Mouse (Mus musculus): ENCODE results near the gene Gbp7. TPM values are rescaled to one million over a fixed set of nuclear protein-coding genes. Genes with fewer than 3 reads are reported as not detected.
A peak's percentile ranks its signal among the peaks of the same experiment; 100 is the strongest.
"Not testable (repeated sequence)": the region's sequence is repeated elsewhere in the genome, so short reads cannot be mapped to it uniquely, and the experiment has no call there.

Gbp7 gene
- polyA plus RNA-seq, 1 experiment from 2014 or later = 2.1 TPM

GRCm38 (mm10) chr3:142535667-142536066 is 5.5 kb downstream of the Gbp7 start:
- Histone ChIP-seq H3K9me3 (no peaks in the 10 kb centered on the region), H3K27me3 (replicated peaks) (no peaks in the 10 kb centered on the region), H3K4me2 (no peak overlapping the region), H3K36me3 (replicated peaks) (no peaks in the 10 kb centered on the region), H3K4me1 (peaks cover 3% of the 10 kb centered on the region; the same call in 1 of the 2 replicates), H3K9ac (no peak overlapping the region), H3K4me3 (no peak overlapping the region), H3K27ac (no peak overlapping the region)
- WGBS = 74% methylated on average over 1 of the region's 1 CpGs
- ATAC-seq (replicated peaks) = no peak

- Histone ChIP-seq H3K36me3 (replicated peaks) (no peaks in the 10 kb centered on the region), H3K27ac (no peak overlapping the region), H3K4me2 (no peak overlapping the region), H3K9me3 (no peaks in the 10 kb centered on the region), H3K4me1 (no peaks in the 10 kb centered on the region), H3K4me3 (no peak overlapping the region), H3K9ac (no peak overlapping the region), H3K27me3 (replicated peaks) (no peaks in the 10 kb centered on the region)
- WGBS = 85% methylated on average over 6 of the region's 6 CpGs
- no peak for ATAC-seq (replicated peaks)
These were observed 11.2 kb downstream of the Gbp7 start for GRCm38 (mm10) chr3:142541391-142541790.

- WGBS = 79% methylated on average over 12 of the region's 12 CpGs
- H3K9ac ChIP-seq; H3K27me3 ChIP-seq (replicated peaks); H3K4me2 ChIP-seq; H3K27ac ChIP-seq; H3K4me1 ChIP-seq; H3K4me3 ChIP-seq; ATAC-seq (replicated peaks); H3K36me3 ChIP-seq (replicated peaks); H3K9me3 ChIP-seq: not testable (repeated sequence)
These were observed 12.6 kb downstream of the Gbp7 start for GRCm38 (mm10) chr3:142542776-142543175.

- no peak overlapping the region for H3K4me3 ChIP-seq
- no peak overlapping the region for H3K4me2 ChIP-seq
- H3K27ac ChIP-seq = no peak overlapping the region
- no peak overlapping the region for H3K9ac ChIP-seq
- H3K4me1 ChIP-seq = no peaks in the 10 kb centered on the region
- H3K36me3 ChIP-seq (replicated peaks) = no peaks in the 10 kb centered on the region
- no peaks in the 10 kb centered on the region for H3K27me3 ChIP-seq (replicated peaks)
- no peaks in the 10 kb centered on the region for H3K9me3 ChIP-seq
- WGBS = 83% methylated on average over 3 of the region's 3 CpGs
- ATAC-seq (replicated peaks) = no peak
These were observed 16.5 kb downstream of the Gbp7 start for GRCm38 (mm10) chr3:142546690-142547089.

GRCm38 (mm10) chr3:142550052-142550676 is 20.0 kb downstream of the Gbp7 start:
- H3K27me3 ChIP-seq (replicated peaks) = no peaks in the 10 kb centered on the region
- no peaks in the 10 kb centered on the region for H3K9me3 ChIP-seq
- no peak overlapping the region for H3K4me2 ChIP-seq
- ATAC-seq (replicated peaks) = no peak
- WGBS = 93% methylated on average over 3 of the region's 3 CpGs
- no peak overlapping the region for H3K4me3 ChIP-seq
- H3K27ac ChIP-seq = no peak overlapping the region
- H3K36me3 ChIP-seq (replicated peaks) = no peaks in the 10 kb centered on the region
- H3K9ac ChIP-seq = no peak overlapping the region
- no peaks in the 10 kb centered on the region for H3K4me1 ChIP-seq

GRCm38 (mm10) chr3:142554601-142555000 is 24.5 kb downstream of the Gbp7 start:
- Histone ChIP-seq H3K36me3 (replicated peaks) (no peaks in the 10 kb centered on the region), H3K27ac (no peak overlapping the region), H3K9ac (no peak overlapping the region), H3K27me3 (replicated peaks) (no peaks in the 10 kb centered on the region), H3K4me1 (no peaks in the 10 kb centered on the region), H3K4me2 (no peak overlapping the region), H3K4me3 (no peak overlapping the region), H3K9me3 (no peaks in the 10 kb centered on the region)
- WGBS = 82% methylated on average over 1 of the region's 1 CpGs
- no peak for ATAC-seq (replicated peaks)

GRCm38 (mm10) chr3:142555623-142556022 is 25.5 kb downstream of the Gbp7 start:
- no peaks in the 10 kb centered on the region for H3K27me3 ChIP-seq (replicated peaks)
- H3K4me2 ChIP-seq = no peak overlapping the region
- no peaks in the 10 kb centered on the region for H3K4me1 ChIP-seq
- H3K36me3 ChIP-seq (replicated peaks) = no peaks in the 10 kb centered on the region
- H3K4me3 ChIP-seq = no peak overlapping the region
- no peak overlapping the region for H3K9ac ChIP-seq
- H3K27ac ChIP-seq = no peak overlapping the region
- H3K9me3 ChIP-seq = no peaks in the 10 kb centered on the region
- 88% methylated on average over 11 of the region's 11 CpGs for WGBS
- ATAC-seq (replicated peaks) = no peak

GRCm38 (mm10) chr3:142559632-142560228 is 29.6 kb downstream of the Gbp7 start, which contains the start of gene Gbp3:
TSS of gene Gbp3 (plus strand) at chr3:142560026.
- no peak within 1 kb of the TSS for H3K27ac ChIP-seq
- H3K9me3 ChIP-seq = no peaks in the 10 kb centered on the region
- H3K9ac ChIP-seq = no peak within 1 kb of the TSS
- no peaks in the 10 kb centered on the region for H3K4me1 ChIP-seq
- no peaks in the 10 kb centered on the region for H3K36me3 ChIP-seq (replicated peaks)
- H3K27me3 ChIP-seq (replicated peaks) = no peaks in the 10 kb centered on the region
- no peak for ATAC-seq (replicated peaks)
- H3K4me2 ChIP-seq = peak within 1 kb of the TSS; percentile 14; the same call in 1 of the 2 replicates
- WGBS = 46% methylated on average over 3 of the region's 3 CpGs
- H3K4me3 ChIP-seq = no peak within 1 kb of the TSS

GRCm38 (mm10) chr3:142560296-142560948 is 30.3 kb downstream of the Gbp7 start:
- no peak overlapping the region for H3K9ac ChIP-seq
- H3K27ac ChIP-seq = no peak overlapping the region
- WGBS = 25% methylated on average over 12 of the region's 12 CpGs
- H3K4me1 ChIP-seq = no peaks in the 10 kb centered on the region
- H3K36me3 ChIP-seq (replicated peaks) = no peaks in the 10 kb centered on the region
- ATAC-seq (replicated peaks) = peak; percentile 79
- H3K27me3 ChIP-seq (replicated peaks) = no peaks in the 10 kb centered on the region
- peak overlapping the region; percentile 14; the same call in 1 of the 2 replicates for H3K4me2 ChIP-seq
- no peaks in the 10 kb centered on the region for H3K9me3 ChIP-seq
- H3K4me3 ChIP-seq = no peak overlapping the region

GRCm38 (mm10) chr3:142561045-142561646 is 31.0 kb downstream of the Gbp7 start:
- Histone ChIP-seq H3K36me3 (replicated peaks) (no peaks in the 10 kb centered on the region), H3K27ac (no peak overlapping the region), H3K27me3 (replicated peaks) (no peaks in the 10 kb centered on the region), H3K9me3 (no peaks in the 10 kb centered on the region), H3K9ac (no peak overlapping the region), H3K4me3 (no peak overlapping the region), H3K4me1 (no peaks in the 10 kb centered on the region), H3K4me2 (no peak overlapping the region)
- WGBS = 89% methylated on average over 14 of the region's 14 CpGs
- ATAC-seq (replicated peaks) = no peak

- Histone ChIP-seq H3K9ac (no peak overlapping the region), H3K4me1 (no peaks in the 10 kb centered on the region), H3K4me2 (no peak overlapping the region), H3K27ac (no peak overlapping the region), H3K27me3 (replicated peaks) (no peaks in the 10 kb centered on the region), H3K36me3 (replicated peaks) (no peaks in the 10 kb centered on the region), H3K9me3 (no peaks in the 10 kb centered on the region), H3K4me3 (no peak overlapping the region)
- WGBS = 88% methylated on average over 7 of the region's 7 CpGs
- no peak for ATAC-seq (replicated peaks)
These were observed 31.5 kb downstream of the Gbp7 start for GRCm38 (mm10) chr3:142561666-142562065.

- not testable (repeated sequence) for H3K4me1 ChIP-seq; ATAC-seq (replicated peaks); H3K9ac ChIP-seq; H3K4me2 ChIP-seq; H3K9me3 ChIP-seq; H3K27me3 ChIP-seq (replicated peaks); H3K4me3 ChIP-seq; H3K36me3 ChIP-seq (replicated peaks); H3K27ac ChIP-seq
- 83% methylated on average over 5 of the region's 5 CpGs for WGBS
These were observed 37.3 kb downstream of the Gbp7 start for GRCm38 (mm10) chr3:142567490-142567889.
